Mouse (Mus musculus) ES-Bruce4 (cell line): ENCODE measurements around the gene Plcd3.

Source experiments
- CTCF ChIP-seq: IDR thresholded peaks from one replicate; pipeline ENCODE4 v1.8.1; 2011; ENCODE audit warnings: low read depth, low read length
- EP300 ChIP-seq: IDR thresholded peaks from 2 replicates; pipeline ENCODE4 v1.6.1; 2011; ENCODE audit warnings: low read depth, low read length; ENCODE audit not compliant: insufficient read depth
- POLR2A ChIP-seq: IDR thresholded peaks from one replicate; pipeline ENCODE4 v1.8.1; 2011; ENCODE audit warnings: low read length; ENCODE audit not compliant: insufficient read depth

- no peak for TF ChIP-seq POLR2A
- TF ChIP-seq CTCF: no peak
- no peak for TF ChIP-seq EP300
Measured at GRCm38 (mm10) chr11:103058499-103059085, 42.9 kb downstream of the Plcd3 start.
